Mouse (Mus musculus) liver, embryonic 15.5 days (tissue): ENCODE measurements around the gene Setd7. TPM values are rescaled to one million over a fixed set of nuclear protein-coding genes. Genes with fewer than 3 reads are reported as not detected.
A peak's percentile ranks its signal among the peaks of the same experiment; 100 is the strongest.

Experiments used
- ATAC-seq: fragments of 200-750 bp; cut with Nextera tagmentation; 2 replicates; pipeline ENCODE4 v1.8.0; 2017; ENCODE audit warnings: moderate number of reproducible peaks, mild to moderate bottlenecking, moderate library complexity; ENCODE audit not compliant: insufficient read depth
- H3K27ac ChIP-seq: fragments of 300-500 bp; sonication (generic); replicated peaks from 2 replicates; pipeline ENCODE4 v1.5.1; 2015; ENCODE audit warnings: mild to moderate bottlenecking, inconsistent platforms
- H3K27me3 ChIP-seq: fragments of 300-500 bp; sonication (generic); 2 replicates; pipeline ENCODE4 v1.6.1; 2015; ENCODE audit warnings: mild to moderate bottlenecking, inconsistent platforms
- H3K36me3 ChIP-seq: fragments of 300-500 bp; sonication (generic); replicated peaks from 2 replicates; pipeline ENCODE4 v1.6.1; 2015; ENCODE audit warnings: moderate library complexity, mild to moderate bottlenecking, inconsistent platforms
- H3K4me1 ChIP-seq: fragments of 300-500 bp; sonication (generic); replicated peaks from 2 replicates; pipeline ENCODE4 v1.6.1; 2015; ENCODE audit warnings: inconsistent platforms
- H3K4me2 ChIP-seq: fragments of 300-500 bp; sonication (generic); 2 replicates; pipeline ENCODE4 v1.6.1; 2015; ENCODE audit warnings: moderate library complexity, mild to moderate bottlenecking, inconsistent platforms
- H3K4me3 ChIP-seq: fragments of 300-500 bp; sonication (generic); replicated peaks from 2 replicates; pipeline ENCODE4 v1.5.1; 2015; ENCODE audit warnings: mild to moderate bottlenecking, inconsistent platforms
- H3K9ac ChIP-seq: fragments of 300-500 bp; sonication (generic); 2 replicates; pipeline ENCODE4 v1.6.1; 2015; ENCODE audit warnings: moderate library complexity, mild to moderate bottlenecking, inconsistent platforms
- H3K9me3 ChIP-seq: fragments of 300-500 bp; sonication (generic); replicated peaks from 2 replicates; pipeline ENCODE4 v1.6.1; 2016; ENCODE audit warnings: inconsistent platforms
- WGBS: fragments of 180-500 bp; shearing (Covaris S2); methylation state at CpG from one replicate; pipeline ENCODE4 v1.1.7; 2015; ENCODE audit warnings: mixed read lengths; ENCODE audit not compliant: insufficient replicate concordance; 5-methylcytosine and 5-hydroxymethylcytosine counted together
- polyA plus RNA-seq: library from polyadenylated mRNA; unstranded; fragments of >200 nt; fragmentation: Nextera tagmentation; extraction: Ambion mirVana; gene quantifications from 2 replicates; pipeline ENCODE4 v1.2.1, GENCODE M21; 2015

Gene Setd7
- polyA plus RNA-seq, 1 experiment from 2014 or later: 0.46 TPM

DNA sequence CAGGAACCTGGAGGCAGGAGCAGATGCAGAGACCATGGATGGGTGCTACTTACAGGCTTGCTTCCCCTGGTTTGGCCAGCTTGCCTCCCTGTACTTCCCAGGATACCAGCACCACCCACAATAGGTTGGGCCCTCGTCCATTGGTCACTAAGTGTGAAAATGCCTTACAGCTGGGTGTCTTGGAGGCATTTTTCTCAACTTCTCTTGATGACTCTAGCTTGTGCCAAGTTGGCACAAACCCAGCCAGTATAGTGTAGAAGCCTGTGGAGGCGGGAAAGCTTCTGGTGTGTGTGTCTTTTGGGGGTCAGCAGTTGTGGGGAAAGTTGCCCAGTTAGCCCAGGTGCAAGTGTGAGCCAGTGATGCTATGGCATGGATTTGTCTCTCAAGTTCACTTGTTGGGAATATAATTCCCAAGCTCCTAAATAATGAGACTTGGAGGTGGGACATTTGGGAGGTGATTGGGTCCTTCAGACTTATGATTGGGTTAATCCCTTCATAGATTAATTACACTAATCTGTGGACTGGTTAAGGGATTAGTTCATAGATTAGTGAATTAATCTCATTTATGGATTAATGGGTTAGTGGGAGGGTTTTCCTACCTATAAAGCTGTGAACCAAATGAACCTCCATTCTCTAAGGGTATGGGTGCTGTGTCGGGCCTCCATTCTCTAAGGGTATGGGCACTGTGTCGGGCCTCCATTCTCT, 74.0 kb downstream of the Setd7 start:
- no peak overlapping the region for H3K4me3 ChIP-seq
- H3K27ac ChIP-seq: no peak overlapping the region
- WGBS: 72% methylated on average over 4 of the region's 4 CpGs
- H3K9ac ChIP-seq: no peak overlapping the region
- peaks cover 25% of the 10 kb centered on the region for H3K4me1 ChIP-seq
- no peaks in the 10 kb centered on the region for H3K36me3 ChIP-seq
- no peaks in the 10 kb centered on the region for H3K27me3 ChIP-seq
- H3K9me3 ChIP-seq: no peaks in the 10 kb centered on the region
- no peak overlapping the region for H3K4me2 ChIP-seq
- ATAC-seq: no peak

- Histone ChIP-seq H3K9ac (no peak overlapping the region), H3K27ac (no peak overlapping the region), H3K36me3 (no peaks in the 10 kb centered on the region), H3K9me3 (no peaks in the 10 kb centered on the region), H3K4me3 (peak overlapping the region; percentile 78), H3K4me2 (peak overlapping the region; percentile 95), H3K27me3 (no peaks in the 10 kb centered on the region), H3K4me1 (peaks cover 25% of the 10 kb centered on the region)
- WGBS: 52% methylated on average over 4 of the region's 4 CpGs
- ATAC-seq: no peak
These were observed 75.3 kb downstream of the Setd7 start for GRCm38 (mm10) chr3:51485347-51485746.

- peak overlapping the region; percentile 87 for H3K27ac ChIP-seq
- ATAC-seq: peak; percentile 7
- peak overlapping the region; percentile 78 for H3K4me3 ChIP-seq
- WGBS: under 1% methylated on average over 33 of the region's 33 CpGs
- peak overlapping the region; percentile 95 for H3K4me2 ChIP-seq
- no peaks in the 10 kb centered on the region for H3K36me3 ChIP-seq
- peak overlapping the region; percentile 74 for H3K9ac ChIP-seq
- peaks cover 25% of the 10 kb centered on the region for H3K4me1 ChIP-seq
- H3K27me3 ChIP-seq: no peaks in the 10 kb centered on the region
- no peaks in the 10 kb centered on the region for H3K9me3 ChIP-seq
These were observed 76.3 kb downstream of the Setd7 start for GRCm38 (mm10) chr3:51484370-51484769.

- H3K9me3 ChIP-seq: no peaks in the 10 kb centered on the region
- peaks cover 25% of the 10 kb centered on the region for H3K4me1 ChIP-seq
- peak within 1 kb of the TSS; percentile 87 for H3K27ac ChIP-seq
- no peaks in the 10 kb centered on the region for H3K27me3 ChIP-seq
- H3K9ac ChIP-seq: peak within 1 kb of the TSS; percentile 74
- H3K4me3 ChIP-seq: peak within 1 kb of the TSS; percentile 78
- peak; percentile 94 for ATAC-seq
- no peaks in the 10 kb centered on the region for H3K36me3 ChIP-seq
- under 1% methylated on average over 70 of the region's 70 CpGs for WGBS
- H3K4me2 ChIP-seq: peak within 1 kb of the TSS; percentile 95
These were observed 76.8 kb downstream of the Setd7 start, which contains the start of gene Rab33b for GRCm38 (mm10) chr3:51483741-51484359. Gene Rab33b (plus strand): TSS chr3:51483920.

DNA sequence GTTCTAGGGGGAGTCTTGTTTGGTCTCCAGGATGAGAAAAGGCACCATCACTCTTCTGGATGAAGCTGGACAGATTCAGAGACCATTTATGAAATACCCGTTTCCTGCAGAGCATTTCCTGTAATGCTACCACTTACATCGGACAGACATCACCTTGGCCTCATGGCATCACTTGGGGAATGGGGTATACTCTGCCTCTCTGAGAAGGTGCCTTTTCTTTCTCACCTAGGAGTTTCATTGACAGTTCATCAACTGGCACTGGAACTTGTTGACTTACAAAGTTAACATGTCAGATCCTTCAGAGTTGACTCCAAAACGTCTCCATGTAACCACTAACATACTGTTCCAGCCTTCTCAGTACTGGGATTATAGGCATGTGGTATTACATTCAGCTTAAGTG, 77.9 kb downstream of the Setd7 start:
- Histone ChIP-seq H3K9me3 (no peaks in the 10 kb centered on the region), H3K27me3 (no peaks in the 10 kb centered on the region), H3K9ac (no peak overlapping the region), H3K4me1 (peaks cover 25% of the 10 kb centered on the region), H3K36me3 (no peaks in the 10 kb centered on the region), H3K27ac (no peak overlapping the region), H3K4me3 (peak overlapping the region; percentile 78; the same call in 1 of the 2 replicates), H3K4me2 (peak overlapping the region; percentile 95)
- no peak for ATAC-seq
- WGBS: 49% methylated on average over 3 of the region's 3 CpGs

DNA sequence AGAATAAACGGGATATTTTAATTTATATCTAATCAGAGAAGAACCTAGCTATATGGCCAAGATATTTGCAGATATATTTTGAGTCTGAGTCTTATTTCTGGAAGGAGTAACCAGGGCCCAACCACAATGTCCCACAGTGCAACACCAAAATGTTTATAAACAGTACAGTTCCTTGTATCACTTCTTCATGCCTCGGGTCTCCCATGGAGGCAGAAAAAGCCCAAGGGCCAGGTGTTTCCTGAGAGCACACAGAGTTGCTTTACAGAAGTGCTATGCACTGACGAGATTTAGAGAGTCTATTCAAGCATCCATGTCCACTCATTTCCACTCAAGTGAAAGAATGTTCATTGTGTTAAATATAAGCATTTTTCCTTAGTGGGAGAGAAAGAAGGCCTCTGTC, 78.8 kb downstream of the Setd7 start:
- H3K27ac ChIP-seq: no peak overlapping the region
- H3K9ac ChIP-seq: no peak overlapping the region
- H3K27me3 ChIP-seq: no peaks in the 10 kb centered on the region
- no peak overlapping the region for H3K4me3 ChIP-seq
- H3K9me3 ChIP-seq: no peaks in the 10 kb centered on the region
- H3K4me1 ChIP-seq: peaks cover 25% of the 10 kb centered on the region
- no peaks in the 10 kb centered on the region for H3K36me3 ChIP-seq
- no peak for ATAC-seq
- H3K4me2 ChIP-seq: no peak overlapping the region
- WGBS: 38% methylated on average over 3 of the region's 3 CpGs

GRCm38 (mm10) chr3:51481059-51481458, 79.6 kb downstream of the Setd7 start:
- no peak overlapping the region for H3K27ac ChIP-seq
- H3K36me3 ChIP-seq: no peaks in the 10 kb centered on the region
- no peaks in the 10 kb centered on the region for H3K27me3 ChIP-seq
- H3K4me3 ChIP-seq: no peak overlapping the region
- H3K4me1 ChIP-seq: peaks cover 25% of the 10 kb centered on the region
- H3K9ac ChIP-seq: no peak overlapping the region
- no peaks in the 10 kb centered on the region for H3K9me3 ChIP-seq
- no peak for ATAC-seq
- no peak overlapping the region for H3K4me2 ChIP-seq

DNA sequence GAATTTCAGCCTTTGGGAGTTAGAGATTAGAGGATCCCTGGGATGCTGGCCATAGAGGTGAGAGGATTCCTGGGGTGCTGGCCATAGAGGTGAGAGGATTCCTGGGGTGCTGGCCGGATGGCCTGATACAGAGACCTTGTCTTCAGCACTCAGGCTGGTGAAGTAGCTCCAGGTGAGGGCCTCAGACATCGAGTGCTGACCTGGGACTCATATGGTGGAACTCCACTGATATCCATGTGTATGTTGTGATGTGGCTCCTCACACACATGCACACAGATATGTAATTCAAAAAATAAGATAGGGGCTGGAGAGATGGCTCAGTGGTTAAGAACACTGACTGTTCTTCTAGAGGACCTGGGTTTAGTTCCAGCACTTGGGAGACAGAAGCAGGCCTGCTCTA, 80.8 kb downstream of the Setd7 start:
- Histone ChIP-seq H3K4me2 (no peak overlapping the region), H3K27me3 (no peaks in the 10 kb centered on the region), H3K36me3 (0 out of 2 replicates have a peak, but pooled peaks cover 4% of the 10 kb centered on the region), H3K27ac (no peak overlapping the region), H3K9ac (no peak overlapping the region), H3K9me3 (no peaks in the 10 kb centered on the region), H3K4me1 (peaks cover 15% of the 10 kb centered on the region), H3K4me3 (no peak overlapping the region)
- no peak for ATAC-seq
- 33% methylated on average over 2 of the region's 2 CpGs for WGBS

DNA sequence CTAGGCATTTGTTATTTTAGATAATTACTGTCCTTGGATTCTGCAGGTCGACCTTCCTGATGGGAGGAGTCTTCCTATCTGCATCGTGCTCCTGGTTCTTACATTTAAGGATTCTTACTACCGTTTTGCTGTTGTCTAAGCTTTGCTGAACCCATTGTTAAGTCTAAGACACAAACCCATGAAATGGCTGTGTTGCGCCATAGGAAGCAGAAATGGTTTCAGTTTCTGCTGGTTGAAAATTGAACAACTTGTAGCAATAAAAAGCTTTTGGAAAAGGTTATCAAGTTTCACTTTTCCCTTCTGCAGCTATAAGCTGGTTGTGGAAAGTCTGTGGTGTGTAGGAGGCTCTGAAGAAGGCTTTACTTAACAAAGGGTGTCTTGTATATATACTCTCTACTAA, 85.0 kb downstream of the Setd7 start:
- Histone ChIP-seq H3K4me2 (no peak overlapping the region), H3K4me3 (no peak overlapping the region), H3K9me3 (no peaks in the 10 kb centered on the region), H3K27me3 (no peaks in the 10 kb centered on the region), H3K4me1 (no peaks in the 10 kb centered on the region), H3K36me3 (peaks cover 42% of the 10 kb centered on the region), H3K27ac (no peak overlapping the region), H3K9ac (no peak overlapping the region)
- ATAC-seq: no peak
- WGBS: 65% methylated on average over 4 of the region's 4 CpGs

DNA sequence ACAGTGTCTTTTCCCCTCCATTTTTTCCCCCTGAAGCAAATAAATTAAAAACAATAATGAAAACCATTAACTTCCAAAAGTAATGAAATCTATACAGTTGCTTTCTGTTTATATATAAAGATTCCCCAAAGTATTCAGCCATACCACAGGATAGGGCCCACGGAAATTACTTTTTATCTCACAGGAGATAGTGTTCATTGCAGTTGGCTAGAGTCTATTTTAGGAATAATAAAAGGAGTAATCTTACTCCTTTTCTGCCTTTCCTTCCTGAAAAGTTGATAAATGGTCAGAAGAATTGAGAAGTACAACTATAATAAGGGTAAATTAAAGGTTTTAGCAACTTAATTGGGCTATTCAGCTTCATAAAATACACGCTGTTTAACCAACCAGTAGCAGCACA, 92.1 kb downstream of the Setd7 start:
- Histone ChIP-seq H3K36me3 (peaks cover 87% of the 10 kb centered on the region), H3K27me3 (no peaks in the 10 kb centered on the region), H3K9me3 (no peaks in the 10 kb centered on the region), H3K9ac (no peak overlapping the region), H3K4me2 (no peak overlapping the region), H3K4me3 (no peak overlapping the region), H3K27ac (no peak overlapping the region), H3K4me1 (no peaks in the 10 kb centered on the region)
- WGBS: 74% methylated on average over 2 of the region's 2 CpGs
- no peak for ATAC-seq
